Mouse (Mus musculus): Measurements from ENCODE around the gene Pam.

GRCm38 (mm10) chr1:97909561-97909960, 185.9 kb downstream of the Pam start:
- TF ChIP-seq POLR2A (IDR thresholded peaks at IDR 0.05; ENCODE audit: extremely low read depth, insufficient read depth, low read length) (no peak), CTCF (IDR thresholded peaks at IDR 0.05; ENCODE audit: low read depth, low read length) (no peak)
